19 mouse cellular contexts compared by ENCODE assay signal in genomic region chr11:64024575-64024974, GRCm38 (mm10). TPM values are rescaled to one million over a fixed set of nuclear protein-coding genes. Genes with fewer than 3 reads are reported as not detected.
DNase-seq lines count a peak whose midpoint lies in the region; ATAC-seq lines count a peak whose summit lies in the region.
"Had no signal": no experiment of that assay in that cellular context is flagged by ENCODE, and none has a peak within 500 bp of the region (broad histone marks: within the 10 kb centered on the region; RNA-seq: fewer than 3 reads in every experiment).

No protein-coding gene starts in this region.

- no peaks in the 10 kb centered on the region for H3K36me3 ChIP-seq in hindbrain, embryonic 16.5 days (ENCODE audit: control insufficient read depth, insufficient read depth, low read length)
- no peaks in the 10 kb centered on the region for H3K36me3 ChIP-seq in hindbrain, embryonic 12.5 days
- H3K36me3 ChIP-seq in midbrain, embryonic 13.5 days, result no peaks in the 10 kb centered on the region; the same call in 1 of the 2 replicates
- H3K36me3 ChIP-seq in midbrain, embryonic 15.5 days (replicated peaks), result no peaks in the 10 kb centered on the region
- H3K36me3 ChIP-seq in embryonic facial prominence, embryonic 14.5 days (ENCODE audit: control insufficient read depth, insufficient read depth, low read length), result no peaks in the 10 kb centered on the region
- H3K36me3 ChIP-seq: heart, embryonic 12.5 days; intestine, embryonic 15.5 days; midbrain, embryonic 12.5 days had no signal

- H3K4me1 ChIP-seq in hindbrain, embryonic 16.5 days (ENCODE audit: control insufficient read depth, insufficient read depth, low read depth, low read length), result peaks cover 11% of the 10 kb centered on the region
- peaks cover 26% of the 10 kb centered on the region for H3K4me1 ChIP-seq in hindbrain, embryonic 12.5 days
- peaks cover 36% of the 10 kb centered on the region for H3K4me1 ChIP-seq in midbrain, embryonic 13.5 days (replicated peaks)
- H3K4me1 ChIP-seq in midbrain, embryonic 15.5 days, result peaks cover 27% of the 10 kb centered on the region
- H3K4me1 ChIP-seq in embryonic facial prominence, embryonic 14.5 days (ENCODE audit: control insufficient read depth, insufficient read depth, low read length), result peaks cover 14% of the 10 kb centered on the region

- peak; percentile 32 for DNase-seq in embryonic facial prominence, embryonic 14.5 days (ENCODE audit: low spot score)
- no peak for DNase-seq in cerebellum, postnatal 25 days
- DNase-seq in adrenal gland, postnatal 10 days, result no peak
- DNase-seq: adrenal gland, postnatal 25 days; cerebellum, adult 18-20 months; layer of hippocampus, postnatal 36 days; lung, adult 2 months; lung, postnatal 36 days; thymus, adult 2 months had no signal

- no peak overlapping the region for H3K27ac ChIP-seq in hindbrain, embryonic 16.5 days (ENCODE audit: low read depth, low read length)
- H3K27ac ChIP-seq in hindbrain, embryonic 12.5 days, result no peak overlapping the region
- peak overlapping the region; percentile 52; the same call in 1 of the 2 replicates for H3K27ac ChIP-seq in midbrain, embryonic 13.5 days
- no peak overlapping the region for H3K27ac ChIP-seq in midbrain, embryonic 15.5 days
- H3K27ac ChIP-seq in embryonic facial prominence, embryonic 14.5 days (replicated peaks; ENCODE audit: low read depth, low read length), result no peak overlapping the region
- H3K27ac ChIP-seq: intestine, embryonic 15.5 days had no signal

- no peaks in the 10 kb centered on the region for H3K27me3 ChIP-seq in hindbrain, embryonic 16.5 days (replicated peaks; ENCODE audit: control insufficient read depth, insufficient read depth, low read length)
- H3K27me3 ChIP-seq in hindbrain, embryonic 12.5 days, result no peaks in the 10 kb centered on the region
- no peaks in the 10 kb centered on the region; the same call in 1 of the 2 replicates for H3K27me3 ChIP-seq in midbrain, embryonic 13.5 days
- H3K27me3 ChIP-seq in midbrain, embryonic 15.5 days (replicated peaks), result no peaks in the 10 kb centered on the region
- no peaks in the 10 kb centered on the region for H3K27me3 ChIP-seq in embryonic facial prominence, embryonic 14.5 days (replicated peaks; ENCODE audit: control insufficient read depth, insufficient read depth, low read length)
- H3K27me3 ChIP-seq: heart, embryonic 12.5 days; intestine, embryonic 15.5 days; Patski had no signal

- 54% methylated on average over 7 of the region's 7 CpGs for WGBS in hindbrain, embryonic 16.5 days
- 49% methylated on average over 7 of the region's 7 CpGs for WGBS in hindbrain, embryonic 12.5 days
- WGBS in midbrain, embryonic 13.5 days, result 63% methylated on average over 7 of the region's 7 CpGs
- WGBS in midbrain, embryonic 15.5 days, result 63% methylated on average over 7 of the region's 7 CpGs
- 29% methylated on average over 7 of the region's 7 CpGs for WGBS in embryonic facial prominence, embryonic 14.5 days

- H3K4me2 ChIP-seq in hindbrain, embryonic 16.5 days (ENCODE audit: low read length), result no peak overlapping the region
- H3K4me2 ChIP-seq in hindbrain, embryonic 12.5 days (replicated peaks), result no peak overlapping the region
- H3K4me2 ChIP-seq in midbrain, embryonic 13.5 days (replicated peaks), result no peak overlapping the region
- no peak overlapping the region for H3K4me2 ChIP-seq in midbrain, embryonic 15.5 days
- H3K4me2 ChIP-seq in embryonic facial prominence, embryonic 14.5 days (ENCODE audit: low read depth, low read length), result no peak overlapping the region
- H3K4me2 ChIP-seq: heart, embryonic 12.5 days; intestine, embryonic 15.5 days; midbrain, embryonic 12.5 days had no signal

- ATAC-seq in hindbrain, embryonic 16.5 days, result peak; percentile 37; the same call in 1 of the 2 replicates
- ATAC-seq in hindbrain, embryonic 12.5 days (ENCODE audit: low FRiP score), result no peak
- ATAC-seq in midbrain, embryonic 13.5 days, result peak; percentile 19; the same call in 1 of the 2 replicates
- ATAC-seq in midbrain, embryonic 15.5 days (replicated peaks), result no peak
- ATAC-seq in embryonic facial prominence, embryonic 14.5 days (ENCODE audit: low read depth), result peak; percentile 51; the same call in 1 of the 2 replicates
- ATAC-seq: activated CD4-positive, CD25-positive, alpha-beta regulatory T cell, adult 4 months; forebrain, embryonic 14.5 days; intestine, embryonic 15.5 days; Patski had no signal

- no peak overlapping the region for H3K4me3 ChIP-seq in hindbrain, embryonic 16.5 days (ENCODE audit: low read length)
- H3K4me3 ChIP-seq in hindbrain, embryonic 12.5 days, result no peak overlapping the region
- H3K4me3 ChIP-seq in midbrain, embryonic 13.5 days (replicated peaks), result no peak overlapping the region
- H3K4me3 ChIP-seq in midbrain, embryonic 15.5 days, result no peak overlapping the region
- no peak overlapping the region for H3K4me3 ChIP-seq in embryonic facial prominence, embryonic 14.5 days (ENCODE audit: low read depth, low read length)
- H3K4me3 ChIP-seq: heart, embryonic 12.5 days; intestine, embryonic 15.5 days; midbrain, embryonic 12.5 days had no signal

- H3K9me3 ChIP-seq in hindbrain, embryonic 16.5 days (ENCODE audit: control insufficient read depth, low read length), result no peaks in the 10 kb centered on the region
- no peaks in the 10 kb centered on the region for H3K9me3 ChIP-seq in hindbrain, embryonic 12.5 days (replicated peaks)
- H3K9me3 ChIP-seq in midbrain, embryonic 13.5 days, result no peaks in the 10 kb centered on the region
- no peaks in the 10 kb centered on the region for H3K9me3 ChIP-seq in midbrain, embryonic 15.5 days
- H3K9me3 ChIP-seq in embryonic facial prominence, embryonic 14.5 days (ENCODE audit: control insufficient read depth, low read length), result no peaks in the 10 kb centered on the region
- H3K9me3 ChIP-seq: heart, embryonic 12.5 days; intestine, embryonic 15.5 days; midbrain, embryonic 12.5 days had no signal

- H3K9ac ChIP-seq in hindbrain, embryonic 16.5 days (ENCODE audit: low read depth, low read length), result no peak overlapping the region
- no peak overlapping the region for H3K9ac ChIP-seq in hindbrain, embryonic 12.5 days
- H3K9ac ChIP-seq in midbrain, embryonic 13.5 days (replicated peaks), result no peak overlapping the region
- no peak overlapping the region for H3K9ac ChIP-seq in midbrain, embryonic 15.5 days
- H3K9ac ChIP-seq in embryonic facial prominence, embryonic 14.5 days (ENCODE audit: low read depth, low read length), result no peak overlapping the region
- H3K9ac ChIP-seq: heart, embryonic 12.5 days; intestine, embryonic 15.5 days; midbrain, embryonic 12.5 days had no signal

RNA-seq across cellular contexts. Expression of gene Cox10, which starts 54.7 kb away (rescaled TPM):
- 28.9 and 31.5 TPM in 2 replicates for polyA plus RNA-seq in hindbrain, embryonic 16.5 days (2015; fragmentation: Nextera tagmentation; extraction: Ambion mirVana)
- polyA plus RNA-seq in hindbrain, embryonic 12.5 days (2016; fragmentation: Nextera tagmentation; extraction: Ambion mirVana), result 19.8 and 22.1 TPM in 2 replicates
- polyA plus RNA-seq in midbrain, embryonic 13.5 days (2015; fragmentation: Nextera tagmentation; extraction: Ambion mirVana), result 22.3 and 25.5 TPM in 2 replicates
- 28.4 and 30.8 TPM in 2 replicates for polyA plus RNA-seq in midbrain, embryonic 15.5 days (2015; fragmentation: Nextera tagmentation; extraction: Ambion mirVana)
- 24.0 and 24.7 TPM in 2 replicates for polyA plus RNA-seq in embryonic facial prominence, embryonic 14.5 days (2014; fragmentation: Nextera tagmentation; extraction: Ambion mirVana)
- 10 to 100 TPM; 32.2 to 38.3 TPM for total RNA-seq in adrenal gland, postnatal 10 days (2021)

Comparison
In these comparisons a context has a peak if more than half of its experiments do, and no peak if none do; other contexts are left out.
1. ATAC-seq: peak in hindbrain, embryonic 16.5 days (single experiment), midbrain, embryonic 13.5 days (single experiment) and embryonic facial prominence, embryonic 14.5 days (single experiment); none in hindbrain, embryonic 12.5 days (single experiment) and midbrain, embryonic 15.5 days (single experiment).